Mouse (Mus musculus): ENCODE measurements at regions not wholly inside any gene's neighbourhood (a gene's known extent, or its start where the extent isn't known, plus 50 kb on each side); places are given as distances from the start of the nearest gene placed in this dataset.

- 61% methylated on average over 3 of the region's 3 CpGs for WGBS
- H3K4me1 ChIP-seq (ENCODE audit: control insufficient read depth, insufficient read depth, insufficient read length, low read length) = no peaks in the 10 kb centered on the region
- H3K27me3 ChIP-seq (ENCODE audit: control insufficient read depth, insufficient read depth, low read length) = no peaks in the 10 kb centered on the region
Measured at GRCm38 (mm10) chr3:61628099-61628498, 262.3 kb upstream of the B430305J03Rik start.

GRCm38 (mm10) chr3:61623954-61624487, 258.3 kb upstream of the B430305J03Rik start:
- Histone ChIP-seq H3K4me3 (ENCODE audit: low read depth, low read length) (no peak overlapping the region), H3K27me3 (ENCODE audit: control insufficient read depth, insufficient read depth, low read length) (no peaks in the 10 kb centered on the region), H3K27ac (ENCODE audit: insufficient read depth, low read depth, low read length) (no peak overlapping the region), H3K4me1 (ENCODE audit: control insufficient read depth, insufficient read depth, insufficient read length, low read length) (no peaks in the 10 kb centered on the region), H3K36me3 (ENCODE audit: control insufficient read depth, insufficient read depth, low read length) (no peaks in the 10 kb centered on the region)
- no peak for TF ChIP-seq POLR2A (IDR thresholded peaks at IDR 0.05; ENCODE audit: low read depth, low read length)
- no peak for TF ChIP-seq CTCF (IDR thresholded peaks at IDR 0.05; ENCODE audit: extremely low read depth, insufficient read length, insufficient replicate concordance, low read depth, low read length)
- 90% methylated on average over 4 of the region's 4 CpGs for WGBS

More at GRCm38 (mm10) chr3:61628099-61628498, 262.3 kb upstream of the B430305J03Rik start:
- H3K27ac ChIP-seq (ENCODE audit: insufficient read depth, low read depth, low read length) = no peak overlapping the region
- H3K4me3 ChIP-seq (ENCODE audit: low read depth, low read length) = no peak overlapping the region
- no peaks in the 10 kb centered on the region for H3K36me3 ChIP-seq (ENCODE audit: control insufficient read depth, insufficient read depth, low read length)
- no peak for TF ChIP-seq POLR2A (IDR thresholded peaks at IDR 0.05; ENCODE audit: low read depth, low read length)
- TF ChIP-seq CTCF (IDR thresholded peaks at IDR 0.05; ENCODE audit: extremely low read depth, insufficient read length, insufficient replicate concordance, low read depth, low read length) = no peak

- H3K4me1 ChIP-seq (ENCODE audit: control insufficient read depth, insufficient read depth, insufficient read length, low read length) = no peaks in the 10 kb centered on the region
- H3K4me3 ChIP-seq (ENCODE audit: low read depth, low read length) = no peak overlapping the region
- no peaks in the 10 kb centered on the region for H3K36me3 ChIP-seq (ENCODE audit: control insufficient read depth, insufficient read depth, low read length)
- H3K27ac ChIP-seq (ENCODE audit: insufficient read depth, low read depth, low read length) = no peak overlapping the region
- 70% methylated on average over 4 of the region's 4 CpGs for WGBS
- TF ChIP-seq CTCF (IDR thresholded peaks at IDR 0.05; ENCODE audit: extremely low read depth, insufficient read length, insufficient replicate concordance, low read depth, low read length) = no peak
- no peaks in the 10 kb centered on the region for H3K27me3 ChIP-seq (ENCODE audit: control insufficient read depth, insufficient read depth, low read length)
Measured at GRCm38 (mm10) chr3:61605469-61605868, 239.7 kb upstream of the B430305J03Rik start.

DNA sequence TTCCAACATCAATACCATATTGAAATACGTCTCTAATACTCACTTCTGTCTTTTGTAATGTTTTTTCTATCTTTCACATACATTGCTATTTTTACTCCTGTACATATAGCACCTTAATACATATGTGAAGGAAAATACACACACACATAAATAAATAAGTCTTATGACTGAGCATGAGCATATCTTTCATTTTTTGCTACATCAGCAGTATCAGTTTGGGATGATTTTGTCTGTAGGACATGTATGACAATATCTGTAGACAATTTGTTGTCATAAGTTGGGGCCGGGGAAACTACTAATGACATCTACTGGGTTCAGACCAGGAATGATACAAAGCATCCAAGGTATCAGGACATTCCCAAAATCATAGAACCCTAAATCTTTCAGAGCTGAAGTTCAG, 237.1 kb upstream of the B430305J03Rik start:
- Histone ChIP-seq H3K4me1 (ENCODE audit: control insufficient read depth, insufficient read depth, insufficient read length, low read length) (no peaks in the 10 kb centered on the region), H3K36me3 (ENCODE audit: control insufficient read depth, insufficient read depth, low read length) (no peaks in the 10 kb centered on the region), H3K27me3 (ENCODE audit: control insufficient read depth, insufficient read depth, low read length) (no peaks in the 10 kb centered on the region), H3K4me3 (ENCODE audit: low read depth, low read length) (no peak overlapping the region), H3K27ac (ENCODE audit: insufficient read depth, low read depth, low read length) (no peak overlapping the region)
- WGBS = 81% methylated on average over 2 of the region's 2 CpGs
- TF ChIP-seq POLR2A (IDR thresholded peaks at IDR 0.05; ENCODE audit: low read depth, low read length) = no peak
- no peak for TF ChIP-seq CTCF (IDR thresholded peaks at IDR 0.05; ENCODE audit: extremely low read depth, insufficient read length, insufficient replicate concordance, low read depth, low read length)

- TF ChIP-seq CTCF (IDR thresholded peaks at IDR 0.05; ENCODE audit: extremely low read depth, insufficient read length, insufficient replicate concordance, low read depth, low read length) (no peak), POLR2A (IDR thresholded peaks at IDR 0.05; ENCODE audit: low read depth, low read length) (no peak)
- H3K36me3 ChIP-seq (ENCODE audit: control insufficient read depth, insufficient read depth, low read length) = no peaks in the 10 kb centered on the region
- no peaks in the 10 kb centered on the region for H3K27me3 ChIP-seq (ENCODE audit: control insufficient read depth, insufficient read depth, low read length)
- no peak overlapping the region for H3K27ac ChIP-seq (ENCODE audit: insufficient read depth, low read depth, low read length)
- H3K4me3 ChIP-seq (ENCODE audit: low read depth, low read length) = no peak overlapping the region
- H3K4me1 ChIP-seq (ENCODE audit: control insufficient read depth, insufficient read depth, insufficient read length, low read length) = no peaks in the 10 kb centered on the region
Measured at GRCm38 (mm10) chr3:61595574-61595973, 229.8 kb upstream of the B430305J03Rik start.

- WGBS = 64% methylated on average over 2 of the region's 2 CpGs
Measured at GRCm38 (mm10) chr3:61592342-61592741, 226.6 kb upstream of the B430305J03Rik start.

DNA sequence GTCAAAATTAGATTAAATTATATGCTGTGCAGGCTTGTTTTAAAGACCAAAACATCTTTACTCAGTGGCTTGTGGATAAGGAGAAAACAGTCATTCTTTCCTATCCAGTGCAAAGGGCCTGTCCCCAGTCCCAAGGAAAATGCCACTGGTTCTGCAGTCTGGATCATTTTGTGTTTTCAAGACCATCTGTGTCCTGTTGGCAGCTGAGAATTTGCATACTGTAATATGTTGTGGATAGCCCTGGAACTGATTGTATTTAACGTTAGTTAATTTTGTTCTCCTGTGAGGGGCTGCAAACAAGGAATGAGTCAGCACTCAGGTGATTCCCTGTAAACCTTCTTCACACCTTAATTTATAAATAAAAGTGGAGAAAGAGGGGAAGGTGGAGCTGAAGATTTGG, 217.9 kb upstream of the B430305J03Rik start:
- Histone ChIP-seq H3K27ac (ENCODE audit: insufficient read depth, low read depth, low read length) (no peak overlapping the region), H3K4me3 (ENCODE audit: low read depth, low read length) (no peak overlapping the region), H3K36me3 (ENCODE audit: control insufficient read depth, insufficient read depth, low read length) (no peaks in the 10 kb centered on the region), H3K27me3 (ENCODE audit: control insufficient read depth, insufficient read depth, low read length) (no peaks in the 10 kb centered on the region), H3K4me1 (ENCODE audit: control insufficient read depth, insufficient read depth, insufficient read length, low read length) (no peaks in the 10 kb centered on the region)
- TF ChIP-seq POLR2A (IDR thresholded peaks at IDR 0.05; ENCODE audit: low read depth, low read length) = no peak
- TF ChIP-seq CTCF (IDR thresholded peaks at IDR 0.05; ENCODE audit: extremely low read depth, insufficient read length, insufficient replicate concordance, low read depth, low read length) = no peak
- 83% methylated on average over 1 of the region's 1 CpGs for WGBS

More at GRCm38 (mm10) chr3:61592342-61592741, 226.6 kb upstream of the B430305J03Rik start:
- Histone ChIP-seq H3K36me3 (ENCODE audit: control insufficient read depth, insufficient read depth, low read length) (no peaks in the 10 kb centered on the region), H3K27ac (ENCODE audit: insufficient read depth, low read depth, low read length) (no peak overlapping the region), H3K27me3 (ENCODE audit: control insufficient read depth, insufficient read depth, low read length) (no peaks in the 10 kb centered on the region), H3K4me3 (ENCODE audit: low read depth, low read length) (no peak overlapping the region), H3K4me1 (ENCODE audit: control insufficient read depth, insufficient read depth, insufficient read length, low read length) (no peaks in the 10 kb centered on the region)
- TF ChIP-seq POLR2A (IDR thresholded peaks at IDR 0.05; ENCODE audit: low read depth, low read length) (no peak), CTCF (IDR thresholded peaks at IDR 0.05; ENCODE audit: extremely low read depth, insufficient read length, insufficient replicate concordance, low read depth, low read length) (no peak)
